Mouse (Mus musculus) olfactory bulb, adult 2 months (tissue): Measurements from ENCODE around the gene Hrasls5. TPM values are rescaled to one million over a fixed set of nuclear protein-coding genes. Genes with fewer than 3 reads are reported as not detected.

Source experiments
- H3K27ac ChIP-seq: fragments of 200-500 bp; 2 replicates; pipeline ENCODE4 v1.5.1; 2012; ENCODE audit warnings: low read depth, low read length; ENCODE audit not compliant: insufficient read depth
- H3K4me1 ChIP-seq: fragments of 200-500 bp; 2 replicates; pipeline ENCODE4 v1.6.1; 2012; ENCODE audit warnings: low read length; ENCODE audit not compliant: control insufficient read depth, insufficient read depth
- H3K4me3 ChIP-seq: fragments of 200-500 bp; 2 replicates; pipeline ENCODE4 v1.5.1; 2012; ENCODE audit warnings: mild to moderate bottlenecking, low read depth, low read length, moderate library complexity; ENCODE audit not compliant: insufficient read depth
- CTCF ChIP-seq: fragments of 200-500 bp; IDR thresholded peaks from 2 replicates; pipeline ENCODE4 v1.5.1; 2012; ENCODE audit warnings: low read depth, mild to moderate bottlenecking, low read length, moderate library complexity; ENCODE audit not compliant: insufficient read depth
- POLR2A ChIP-seq: fragments of 200-500 bp; IDR thresholded peaks from 2 replicates; pipeline ENCODE4 v1.6.1; 2012; ENCODE audit warnings: mild to moderate bottlenecking, low read depth, low read length, moderate library complexity; ENCODE audit not compliant: insufficient read depth
- WGBS: fragments of 180-500 bp; shearing (Covaris S2); methylation state at CpG from one replicate; pipeline ENCODE4 v1.1.7; 2018; 5-methylcytosine and 5-hydroxymethylcytosine counted together
- polyA plus RNA-seq: library from polyadenylated mRNA; stranded (reverse); fragments of >200 nt; gene quantifications from 2 replicates; pipeline ENCODE4 v1.2.4, GENCODE M21; 2012; ENCODE audit warnings: low replicate concordance; ENCODE audit not compliant: missing spikeins, insufficient read depth, insufficient read length

Gene Hrasls5
- polyA plus RNA-seq, 1 experiment = not detected

DNA sequence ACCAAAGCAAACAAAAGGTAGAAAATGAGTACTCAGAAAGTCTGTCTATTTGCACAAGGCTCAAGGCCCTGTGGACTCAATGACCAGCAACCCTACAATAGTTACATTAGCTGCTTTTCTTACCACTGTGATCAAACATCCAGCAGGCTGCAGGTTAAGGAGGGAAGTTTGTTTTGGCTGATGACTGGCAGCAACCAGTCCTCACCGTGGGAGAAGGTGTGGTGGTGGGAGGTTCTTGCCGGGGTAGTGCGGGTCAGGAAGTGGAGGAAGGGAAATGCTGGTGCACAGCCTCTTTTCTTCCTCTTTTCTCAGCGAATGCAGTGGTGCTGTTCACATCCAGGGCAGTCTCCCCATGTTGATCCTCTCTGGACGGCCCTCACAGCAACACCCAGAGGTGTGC lies 31.3 kb upstream of the Hrasls5 start:
- TF ChIP-seq CTCF = no peak
- Histone ChIP-seq H3K4me3 (no peak overlapping the region), H3K4me1 (peaks cover 6% of the 10 kb centered on the region; the same call in 1 of the 2 replicates), H3K27ac (no peak overlapping the region)
- WGBS = 65% methylated on average over 5 of the region's 5 CpGs

DNA sequence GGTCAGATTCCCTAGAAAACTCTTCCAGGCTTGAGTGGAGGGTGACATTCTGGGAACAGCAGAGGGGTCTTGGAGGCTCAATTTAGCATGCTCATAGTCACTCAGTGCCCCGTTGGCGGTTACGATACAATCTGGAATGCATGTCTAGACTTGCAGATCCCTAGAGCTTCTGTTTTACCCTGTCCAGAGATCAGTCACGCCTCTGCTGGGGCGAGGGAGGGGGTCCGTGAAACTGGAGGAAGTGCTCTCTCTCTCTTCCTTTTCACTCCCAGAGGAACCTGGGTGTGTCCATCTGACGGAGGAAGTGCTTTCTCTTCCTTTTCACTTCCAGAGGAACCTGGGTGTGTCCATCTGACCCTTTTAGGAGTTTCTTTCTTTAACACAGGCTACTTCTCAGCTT lies 29.2 kb upstream of the Hrasls5 start:
- no peak overlapping the region for H3K27ac ChIP-seq
- WGBS = 77% methylated on average over 7 of the region's 7 CpGs
- TF ChIP-seq CTCF (no peak), POLR2A (no peak)

DNA sequence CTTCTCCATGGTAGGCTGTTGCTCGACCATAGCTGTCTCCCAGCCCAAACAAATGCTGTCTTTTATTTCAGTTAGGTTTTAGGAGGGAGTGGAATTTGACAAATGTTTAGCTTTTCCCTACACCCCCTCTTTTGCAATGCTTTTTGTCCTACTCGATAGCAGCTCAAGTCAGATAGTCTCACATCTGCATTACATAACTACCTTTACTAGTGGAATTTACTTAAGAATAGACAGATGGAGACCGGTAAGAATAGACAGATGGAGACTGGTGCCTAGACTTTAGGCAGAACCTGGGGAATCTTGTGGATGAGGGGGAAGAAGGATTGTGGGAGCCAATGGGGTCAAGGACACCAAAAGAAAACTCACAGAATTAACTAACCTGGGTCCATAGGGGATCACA lies 28.7 kb upstream of the Hrasls5 start:
- Histone ChIP-seq H3K27ac (no peak overlapping the region), H3K4me1 (peaks cover 6% of the 10 kb centered on the region; the same call in 1 of the 2 replicates), H3K4me3 (no peak overlapping the region)
- WGBS = 69% methylated on average over 3 of the region's 3 CpGs
- TF ChIP-seq CTCF (no peak), POLR2A (no peak)

More for the DNA sequence above, 29.2 kb upstream of the Hrasls5 start:
- H3K4me1 ChIP-seq = peaks cover 6% of the 10 kb centered on the region; the same call in 1 of the 2 replicates
- no peak overlapping the region for H3K4me3 ChIP-seq

DNA sequence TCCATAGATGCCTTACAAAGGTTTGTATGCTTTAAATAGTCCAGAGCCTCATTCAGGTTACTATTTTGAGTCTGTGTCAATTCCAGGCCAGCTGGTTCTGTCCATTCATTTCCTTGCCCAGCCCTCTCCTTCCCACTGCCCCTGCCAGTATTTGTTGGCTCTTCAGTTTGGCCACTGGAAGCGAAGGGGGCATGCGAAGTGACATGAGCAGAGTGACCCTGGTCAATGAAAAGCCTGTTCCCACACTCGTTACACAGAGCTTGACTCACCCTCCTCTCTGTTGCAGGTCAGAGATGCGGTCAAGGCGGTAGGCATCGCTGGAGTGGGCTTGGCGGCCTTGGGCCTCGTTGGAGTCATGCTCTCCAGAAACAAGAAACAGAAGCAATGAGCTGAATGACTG lies 27.1 kb upstream of the Hrasls5 start:
- H3K4me3 ChIP-seq = no peak overlapping the region
- WGBS = 52% methylated on average over 8 of the region's 8 CpGs
- H3K27ac ChIP-seq = no peak overlapping the region

DNA sequence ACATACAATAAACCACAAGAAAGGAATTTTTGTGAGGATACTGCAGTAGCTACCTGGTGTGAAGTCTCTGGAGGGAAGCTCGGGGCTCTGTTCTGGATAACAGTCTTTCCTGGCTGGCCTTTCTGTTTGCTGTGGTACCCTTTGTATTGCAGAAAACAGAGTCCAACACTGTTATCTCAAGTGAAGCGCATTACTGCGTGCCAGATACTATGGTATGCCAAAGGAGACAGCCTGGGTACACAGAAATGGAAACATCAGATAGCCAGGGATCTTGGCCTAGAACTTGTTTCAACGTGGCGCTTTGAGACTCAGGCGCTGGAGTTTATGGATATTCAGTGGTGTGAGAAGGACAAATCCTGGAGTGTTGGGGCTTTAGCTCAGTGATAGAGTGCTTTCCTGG lies 26.6 kb upstream of the Hrasls5 start:
- TF ChIP-seq CTCF (no peak), POLR2A (no peak)
- 87% methylated on average over 6 of the region's 6 CpGs for WGBS
- H3K27ac ChIP-seq = no peak overlapping the region

More for the DNA sequence above, 27.1 kb upstream of the Hrasls5 start:
- no peak for TF ChIP-seq POLR2A
- TF ChIP-seq CTCF = no peak
- H3K4me1 ChIP-seq = peaks cover 6% of the 10 kb centered on the region; the same call in 1 of the 2 replicates

DNA sequence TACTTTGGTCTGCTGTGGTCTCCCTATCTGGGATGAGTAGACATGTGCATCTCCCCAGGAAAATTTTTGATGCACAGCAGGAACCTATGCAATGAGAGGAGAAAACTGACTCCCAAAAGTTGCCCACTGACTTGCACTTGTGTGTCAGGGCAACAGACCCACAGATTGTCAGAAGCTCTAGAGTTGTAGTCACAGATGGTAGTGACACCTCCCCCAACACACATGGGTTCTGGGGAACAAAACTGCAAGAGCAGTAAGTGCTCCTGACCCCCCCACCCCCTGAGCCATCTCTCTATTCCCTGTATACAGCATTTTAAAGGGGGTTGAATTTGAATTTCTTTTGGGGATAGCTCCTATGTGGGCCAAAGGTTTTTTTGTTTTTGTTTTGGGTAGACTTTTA lies 21.5 kb upstream of the Hrasls5 start:
- Histone ChIP-seq H3K4me3 (no peak overlapping the region), H3K4me1 (no peaks in the 10 kb centered on the region), H3K27ac (no peak overlapping the region)
- TF ChIP-seq CTCF (no peak), POLR2A (no peak)

More for the DNA sequence above, 26.6 kb upstream of the Hrasls5 start:
- peaks cover 6% of the 10 kb centered on the region; the same call in 1 of the 2 replicates for H3K4me1 ChIP-seq
- no peak overlapping the region for H3K4me3 ChIP-seq

DNA sequence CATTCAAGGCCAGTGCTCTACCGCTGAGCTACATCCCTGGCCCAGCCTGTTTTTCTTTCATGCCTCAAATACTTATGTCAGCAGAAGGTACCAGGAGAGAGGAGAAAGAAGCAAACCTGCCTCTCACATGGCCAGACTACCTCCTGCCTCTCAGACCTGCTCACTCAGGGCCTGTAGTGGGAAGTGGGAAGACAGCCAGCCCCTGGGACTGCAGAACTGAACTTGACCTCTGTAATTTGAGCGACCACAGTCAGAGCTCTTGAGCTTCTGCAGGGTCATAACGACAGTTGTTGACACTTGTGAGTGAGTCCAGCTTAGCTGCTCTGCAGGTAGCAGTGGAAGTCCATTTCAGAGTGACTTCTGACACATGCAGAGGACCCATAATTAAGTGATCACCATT lies 20.3 kb upstream of the Hrasls5 start:
- Histone ChIP-seq H3K4me3 (no peak overlapping the region), H3K4me1 (no peaks in the 10 kb centered on the region), H3K27ac (no peak overlapping the region)
- WGBS = 72% methylated on average over 3 of the region's 3 CpGs
- no peak for TF ChIP-seq POLR2A
- no peak for TF ChIP-seq CTCF

DNA sequence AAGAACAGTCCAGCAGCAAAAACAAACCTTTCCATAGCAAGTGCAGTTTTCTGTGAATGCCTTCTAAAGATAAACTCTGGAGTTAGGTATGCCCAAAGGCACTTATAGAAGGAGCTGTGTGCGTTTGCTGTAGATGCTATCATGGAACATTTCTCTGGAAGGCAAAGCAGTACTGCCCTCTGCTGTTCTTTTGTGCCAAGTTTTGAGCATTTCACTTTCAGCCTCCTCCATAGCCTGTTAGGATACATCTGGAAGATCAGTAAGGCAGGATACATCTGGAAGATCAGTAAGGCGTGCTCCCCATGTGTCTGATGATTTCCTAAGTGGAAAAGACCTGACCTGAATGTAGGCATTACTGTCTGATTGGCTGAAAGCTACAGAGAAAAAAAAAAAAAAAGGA lies 16.8 kb upstream of the Hrasls5 start:
- 17% methylated on average over 2 of the region's 2 CpGs for WGBS

DNA sequence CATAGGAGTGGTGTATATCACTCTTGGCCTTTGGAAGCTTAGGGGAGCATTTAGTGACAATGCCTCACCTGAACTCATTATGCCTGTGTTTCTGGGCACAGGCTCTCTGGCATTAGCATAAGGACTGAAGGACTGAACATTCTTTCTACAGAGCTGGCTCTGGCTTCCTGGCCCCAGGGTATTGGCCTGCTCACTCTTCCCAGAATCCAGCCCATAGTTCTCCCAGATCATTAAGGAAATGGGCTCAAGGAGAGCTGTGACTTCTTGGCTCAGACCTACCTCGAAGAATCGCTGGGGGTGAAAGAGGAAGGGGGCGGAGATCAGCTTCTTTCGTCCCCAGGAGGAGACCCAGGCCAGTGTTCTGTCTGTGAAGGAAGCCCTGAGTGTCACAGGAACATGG lies 13.9 kb upstream of the Hrasls5 start:
- TF ChIP-seq CTCF (no peak), POLR2A (no peak)
- 57% methylated on average over 4 of the region's 4 CpGs for WGBS

More for the DNA sequence above, 16.8 kb upstream of the Hrasls5 start:
- Histone ChIP-seq H3K4me3 (no peak overlapping the region), H3K27ac (no peak overlapping the region), H3K4me1 (0 out of 2 replicates have a peak, but pooled peaks cover under 1% of the 10 kb centered on the region)
- TF ChIP-seq POLR2A (no peak), CTCF (no peak)

DNA sequence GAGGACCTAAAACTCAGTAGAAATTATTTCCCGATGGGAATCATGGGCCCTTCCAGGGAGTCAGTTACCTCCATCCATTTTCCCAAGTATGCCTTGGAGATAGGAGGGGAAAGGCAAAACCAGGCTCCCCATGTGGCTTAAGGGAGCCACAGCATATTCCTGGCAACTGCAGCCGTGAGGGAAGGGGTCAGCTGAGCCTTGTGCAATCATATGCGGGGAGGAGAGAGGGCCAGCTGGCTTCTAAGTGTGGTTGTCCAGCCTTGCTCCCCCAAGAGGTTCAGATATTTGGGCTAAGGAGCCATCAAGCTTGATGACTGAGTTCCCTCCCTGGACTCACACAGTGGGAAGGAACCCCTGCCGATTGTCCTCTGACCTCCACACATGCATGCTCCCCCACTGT lies 10.8 kb upstream of the Hrasls5 start:
- WGBS = 83% methylated on average over 4 of the region's 4 CpGs
- TF ChIP-seq CTCF (no peak), POLR2A (no peak)
- Histone ChIP-seq H3K4me3 (no peak overlapping the region), H3K4me1 (peaks cover 15% of the 10 kb centered on the region), H3K27ac (no peak overlapping the region)

More for the DNA sequence above, 13.9 kb upstream of the Hrasls5 start:
- H3K4me3 ChIP-seq = no peak overlapping the region
- H3K4me1 ChIP-seq = 0 out of 2 replicates have a peak, but pooled peaks cover 3% of the 10 kb centered on the region
- no peak overlapping the region for H3K27ac ChIP-seq
